Mouse (Mus musculus) left cerebral cortex, postnatal 4 days (tissue): ENCODE measurements around the gene Pea15a. TPM values are rescaled to one million over a fixed set of nuclear protein-coding genes. Genes with fewer than 3 reads are reported as not detected.
"Not testable (repeated sequence)": the region's sequence is repeated elsewhere in the genome, so short reads cannot be mapped to it uniquely, and the experiment has no call there.

Experiments used
- DNase-seq: peaks from one replicate; pipeline ENCODE4 v3.0.0-alpha.2; 2022
- intact Hi-C: fragments of 180-260 bp; cut with DNase I; formaldehyde crosslinking; loops from one replicate; pipeline ENCODE4 v1.15.1; 2025
- total RNA-seq, 2 experiments: library from RNA; stranded (reverse); gene quantifications; 2 replicates each; pipeline ENCODE4 v1.2.3; 2021

Pea15a gene
- 100 to 1,000 TPM; 314 to 321 TPM for total RNA-seq

DNA sequence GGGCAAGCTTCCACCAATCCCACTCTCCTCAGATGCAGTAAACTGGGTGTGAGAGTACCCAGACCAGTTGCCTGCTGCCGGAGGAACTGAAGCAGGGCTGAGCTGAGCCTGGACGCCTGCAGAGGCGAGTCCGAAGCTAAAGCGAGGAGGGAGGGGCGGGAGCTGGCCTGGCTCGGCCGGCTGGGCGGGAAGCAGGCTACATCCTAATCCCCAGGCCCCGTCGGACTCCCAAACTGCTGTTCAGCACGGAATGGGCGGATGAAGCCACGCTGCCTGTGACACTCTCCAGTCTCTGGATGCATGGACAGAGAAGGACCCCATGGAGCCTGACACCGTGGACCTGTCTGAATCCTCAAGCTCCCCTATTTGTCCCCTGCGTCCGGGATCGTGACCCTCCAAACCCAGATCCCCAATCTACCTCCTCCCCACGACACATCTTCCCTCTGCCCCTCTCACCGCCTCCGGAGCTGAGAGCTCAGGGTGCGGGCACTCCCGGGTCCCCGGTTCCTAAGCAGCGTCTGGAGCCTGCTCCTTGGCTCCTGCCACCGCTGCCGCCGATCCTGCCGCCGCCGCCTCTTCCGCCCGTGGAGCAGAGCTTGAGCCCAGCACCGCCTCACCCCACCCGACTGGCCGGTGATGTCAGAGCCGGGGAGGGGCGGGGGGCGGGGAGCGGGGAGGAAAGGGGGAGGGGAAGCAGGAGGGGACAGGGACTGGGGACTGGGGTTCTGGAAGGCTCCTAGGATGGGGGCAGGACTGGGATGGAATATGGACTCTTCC lies at the start of gene Pea15a:
Gene Pea15a (minus strand): TSS at position 664 of the 777 bp plus-strand sequence.
- intact Hi-C loops, result loop anchor here (5.0 kb wide), 1 partner anchor 101 kb away; no protein-coding TSS in a partner anchor

DNA sequence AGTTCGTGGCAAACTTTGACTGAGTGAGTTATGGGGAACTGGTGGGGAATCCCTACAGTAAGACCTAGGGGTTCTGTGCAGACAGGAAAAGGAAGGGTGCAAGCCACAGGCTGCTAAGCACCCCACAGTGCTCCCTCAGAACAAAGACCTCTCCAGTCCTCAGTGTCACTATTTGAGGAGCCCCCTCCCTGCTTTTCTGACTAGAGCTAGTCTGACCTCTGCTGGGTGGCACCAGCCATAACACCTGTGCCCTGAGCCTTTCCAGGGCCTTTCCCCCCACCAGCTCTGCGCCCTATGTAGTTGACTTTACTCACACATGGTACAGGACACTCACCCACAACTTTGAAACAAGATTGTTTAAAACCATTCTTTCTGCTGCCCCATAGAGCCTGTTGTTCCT lies 41.1 kb upstream of the Pea15a start:
- intact Hi-C loops, result no loop called here

More for the DNA sequence above, at the start of gene Pea15a:
- peak; percentile 90 for DNase-seq

DNA sequence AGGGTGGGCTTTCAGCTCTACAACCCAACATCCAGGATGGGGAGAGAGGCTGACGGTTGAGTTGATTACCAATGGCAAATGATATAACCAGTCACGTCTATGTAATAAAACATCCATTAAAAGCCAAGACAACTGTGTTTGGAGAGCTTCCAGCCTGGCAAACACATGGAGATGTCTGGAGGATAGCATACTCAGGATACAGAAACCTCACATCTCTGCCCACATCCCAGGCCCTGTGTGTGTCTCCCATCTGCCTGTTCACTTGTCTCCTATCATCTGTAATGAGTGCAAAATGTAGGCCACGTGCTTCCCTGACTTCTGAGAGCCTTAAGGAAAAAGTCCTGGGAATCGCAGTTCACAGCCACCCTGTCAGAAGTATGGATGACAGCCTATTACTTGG lies 40.6 kb upstream of the Pea15a start:
- no peak for DNase-seq
- intact Hi-C loops, result no loop called here

More for the DNA sequence above, 41.1 kb upstream of the Pea15a start:
- peak; percentile 44 for DNase-seq

DNA sequence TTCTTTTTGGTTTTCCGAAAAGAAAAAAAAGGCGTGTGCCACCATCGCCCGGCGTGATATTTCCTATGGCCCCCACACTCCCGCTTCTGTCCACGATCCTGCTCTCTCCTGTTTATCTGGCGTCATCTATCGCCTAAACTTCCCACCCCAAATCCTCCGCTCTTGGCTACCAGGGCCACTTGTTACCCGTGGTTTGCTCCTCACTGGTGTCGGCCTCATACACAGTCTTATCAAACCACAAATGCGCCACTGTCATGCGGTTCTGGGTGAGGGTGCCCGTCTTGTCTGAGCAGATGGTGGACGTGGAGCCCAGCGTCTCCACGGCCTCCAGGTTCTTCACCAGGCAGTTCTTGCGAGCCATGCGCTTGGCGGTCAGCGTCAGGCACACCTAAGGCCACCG lies 38.0 kb upstream of the Pea15a start:
- intact Hi-C loops, DNase-seq: not testable (repeated sequence)

DNA sequence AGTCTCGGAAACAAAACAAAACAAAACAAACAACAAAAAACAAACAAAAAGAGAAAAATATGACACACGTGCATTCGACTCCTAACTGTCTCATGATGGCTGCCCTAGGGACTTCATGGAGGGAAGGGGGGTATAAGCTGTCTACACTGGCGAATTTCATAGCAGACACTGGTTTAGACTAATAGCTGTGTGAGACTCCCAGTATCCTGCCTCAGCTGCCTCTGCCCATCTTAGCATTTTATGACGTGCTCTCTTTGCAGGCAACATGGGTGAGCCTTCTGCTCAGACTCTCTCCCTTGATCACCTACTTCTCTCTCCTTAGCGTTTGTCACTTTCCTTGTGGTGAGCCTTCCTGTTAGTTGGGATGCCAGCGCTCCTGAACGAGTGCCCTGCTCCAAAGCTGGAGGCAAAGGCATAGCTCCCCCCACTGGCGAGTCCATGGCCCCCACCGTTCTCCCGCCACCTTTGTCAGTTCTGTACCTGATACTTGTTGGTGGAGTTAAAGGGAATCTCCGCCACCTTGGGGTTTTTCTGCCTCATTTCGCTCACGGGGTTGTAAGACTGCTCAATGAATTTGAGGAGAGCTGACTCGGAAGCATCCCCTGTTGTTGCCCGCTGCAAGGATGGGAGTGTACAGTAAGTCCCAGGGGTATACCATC lies 37.1 kb upstream of the Pea15a start:
- DNase-seq, result peak; percentile 24
- intact Hi-C loops, result no loop called here

DNA sequence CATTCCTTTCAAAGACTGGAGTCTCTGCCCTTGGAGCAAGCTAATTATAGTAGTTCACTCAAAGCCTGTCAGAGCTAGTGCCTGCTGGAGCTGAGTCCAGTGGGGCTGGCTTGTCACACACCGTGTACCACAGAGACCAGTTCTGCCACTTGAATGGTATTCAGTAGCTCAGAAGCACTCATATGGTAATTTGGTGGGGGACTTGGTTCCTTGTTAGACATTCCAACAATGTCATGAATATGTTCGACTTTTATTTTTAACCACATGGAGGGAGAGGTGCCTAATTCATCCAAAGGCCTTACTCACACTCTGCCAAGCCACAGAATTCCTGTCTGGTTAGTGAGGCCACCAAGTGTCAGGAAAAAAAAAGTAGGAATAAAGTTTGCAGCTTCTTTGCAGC lies 35.8 kb upstream of the Pea15a start:
- no peak for DNase-seq

DNA sequence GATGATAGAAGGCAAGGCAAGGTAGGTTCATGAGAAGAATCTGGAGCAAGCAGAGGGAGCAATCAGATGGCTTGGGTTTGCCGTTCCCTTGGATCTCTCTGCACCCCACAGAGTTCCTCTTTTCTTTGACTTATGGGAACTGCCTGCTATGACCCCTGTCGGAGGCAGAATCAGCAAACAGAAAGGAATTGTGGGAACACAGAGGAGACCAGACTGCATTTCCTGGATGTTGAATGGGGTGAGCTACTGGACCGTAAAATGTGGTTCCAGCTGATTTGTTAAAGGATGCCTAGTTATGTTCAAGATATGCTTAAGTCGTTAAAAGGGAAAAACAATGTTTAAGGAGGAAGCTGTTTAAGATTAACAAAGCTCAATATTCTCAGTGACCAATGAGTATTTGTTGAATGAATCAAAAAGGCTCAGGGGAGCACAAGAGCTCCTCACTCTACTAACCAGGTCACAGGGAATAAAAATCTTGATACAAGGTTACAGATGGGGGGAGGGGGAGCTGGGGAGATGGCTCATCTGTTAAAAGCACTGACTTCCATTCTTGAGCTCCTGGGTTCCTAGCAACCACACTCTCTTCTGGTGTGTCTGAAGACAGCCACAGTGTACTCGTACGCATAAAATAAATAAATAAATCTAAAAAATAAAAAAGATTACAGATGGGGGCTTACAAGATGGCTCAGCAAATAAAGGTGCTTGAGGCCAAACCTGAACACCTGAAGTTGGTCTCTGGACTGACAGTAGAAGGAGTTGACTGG lies 34.5 kb upstream of the Pea15a start:
- intact Hi-C loops, result no loop called here
- no peak for DNase-seq

More for the DNA sequence above, 35.8 kb upstream of the Pea15a start:
- intact Hi-C loops, result no loop called here

DNA sequence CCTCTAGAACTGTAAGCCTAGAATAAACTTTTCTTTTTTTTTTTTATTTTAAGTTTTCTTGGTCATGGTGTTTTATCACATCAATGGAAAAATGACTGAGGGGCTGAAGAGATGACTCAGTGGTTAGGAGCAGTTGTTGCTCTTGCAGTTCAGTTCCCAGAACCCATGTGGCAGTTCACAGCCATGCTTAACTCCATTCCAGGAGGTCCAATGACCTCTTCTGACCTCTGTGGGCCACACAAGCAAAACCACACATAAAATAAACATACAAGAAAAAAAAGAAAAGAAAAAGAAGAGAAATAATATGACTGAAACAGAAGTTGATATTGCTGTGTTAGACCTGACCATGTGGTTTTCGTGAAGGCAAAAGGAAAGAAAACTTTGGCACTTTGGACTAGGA lies 22.6 kb upstream of the Pea15a start:
- intact Hi-C loops, result no loop called here
- DNase-seq, result no peak

DNA sequence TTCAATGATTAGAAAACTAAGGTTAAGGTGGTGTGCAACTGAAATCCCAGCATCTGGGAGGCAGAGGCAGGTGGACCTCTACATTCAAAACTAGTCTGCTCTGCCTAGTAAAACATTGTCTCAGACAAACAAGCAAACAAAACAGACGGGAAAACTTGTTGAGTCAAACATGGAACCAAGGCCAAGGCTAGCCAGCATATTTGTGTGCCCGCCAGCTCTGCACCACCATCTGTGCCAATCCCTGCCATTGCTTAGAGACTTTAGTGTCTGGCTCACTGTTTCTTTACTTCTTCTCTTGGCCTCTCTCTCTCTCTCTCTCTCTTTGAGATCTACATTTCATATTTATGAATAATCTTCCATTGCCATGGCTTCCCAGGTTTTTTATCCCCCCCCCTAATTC lies 21.6 kb upstream of the Pea15a start:
- DNase-seq, result no peak
- intact Hi-C loops, result no loop called here

DNA sequence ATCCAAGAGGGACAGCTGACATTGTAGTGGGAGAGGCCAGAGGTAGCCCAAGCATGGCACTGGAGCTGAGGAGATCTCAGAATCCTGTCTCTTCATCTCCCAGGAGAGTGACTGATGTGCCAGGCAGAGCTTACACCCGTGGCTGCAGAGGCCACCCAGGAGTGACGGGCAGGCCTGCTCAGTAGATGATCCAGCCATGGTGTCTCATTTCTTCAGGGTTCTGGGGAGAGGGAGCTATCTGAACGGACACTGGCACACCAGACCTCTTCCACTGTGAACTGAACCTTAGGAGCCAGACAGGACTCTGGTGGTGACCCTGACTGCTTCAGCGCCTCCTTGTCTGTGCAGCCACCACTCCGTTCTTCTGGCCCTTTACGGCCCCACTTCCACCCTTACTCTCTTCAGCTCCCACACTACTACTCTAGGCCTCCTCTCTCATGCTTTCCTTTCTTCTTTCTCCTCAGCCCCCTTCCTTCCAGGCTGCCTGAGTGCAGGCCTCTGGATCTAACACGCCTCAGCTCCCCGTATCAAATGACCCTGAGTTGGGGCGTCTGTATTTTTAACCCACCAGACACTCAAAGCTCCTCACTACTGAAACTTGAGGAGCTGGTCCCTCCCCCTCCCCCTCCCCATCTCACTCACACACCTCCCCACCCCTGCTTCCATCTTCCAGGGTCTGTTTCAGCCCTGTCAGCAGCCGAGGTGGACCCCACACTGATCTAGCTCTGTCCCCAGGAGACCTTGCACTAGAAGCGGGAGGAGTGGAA lies 14.9 kb upstream of the Pea15a start:
- DNase-seq, result no peak
- intact Hi-C loops, result no loop called here

DNA sequence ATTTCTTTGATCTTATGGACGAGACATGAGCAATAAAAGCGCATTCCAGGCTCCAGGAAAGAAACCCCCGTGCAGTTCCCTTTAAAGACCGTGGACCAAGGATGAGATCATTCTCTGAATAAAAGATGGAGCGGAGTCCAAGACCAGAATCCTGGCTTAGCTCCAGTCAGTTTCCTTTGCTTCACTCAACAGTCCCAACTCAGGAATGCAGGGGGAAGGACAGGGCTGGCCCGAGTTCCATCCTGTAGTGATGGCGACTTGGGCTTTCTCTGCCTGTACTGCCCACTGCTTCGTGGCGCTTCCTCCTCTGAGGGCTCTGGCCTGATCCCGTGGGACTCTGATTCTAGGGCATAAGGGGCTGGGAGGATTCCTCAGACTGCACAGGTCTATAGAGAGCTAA lies 13.8 kb upstream of the Pea15a start:
- intact Hi-C loops, result no loop called here
- no peak for DNase-seq

DNA sequence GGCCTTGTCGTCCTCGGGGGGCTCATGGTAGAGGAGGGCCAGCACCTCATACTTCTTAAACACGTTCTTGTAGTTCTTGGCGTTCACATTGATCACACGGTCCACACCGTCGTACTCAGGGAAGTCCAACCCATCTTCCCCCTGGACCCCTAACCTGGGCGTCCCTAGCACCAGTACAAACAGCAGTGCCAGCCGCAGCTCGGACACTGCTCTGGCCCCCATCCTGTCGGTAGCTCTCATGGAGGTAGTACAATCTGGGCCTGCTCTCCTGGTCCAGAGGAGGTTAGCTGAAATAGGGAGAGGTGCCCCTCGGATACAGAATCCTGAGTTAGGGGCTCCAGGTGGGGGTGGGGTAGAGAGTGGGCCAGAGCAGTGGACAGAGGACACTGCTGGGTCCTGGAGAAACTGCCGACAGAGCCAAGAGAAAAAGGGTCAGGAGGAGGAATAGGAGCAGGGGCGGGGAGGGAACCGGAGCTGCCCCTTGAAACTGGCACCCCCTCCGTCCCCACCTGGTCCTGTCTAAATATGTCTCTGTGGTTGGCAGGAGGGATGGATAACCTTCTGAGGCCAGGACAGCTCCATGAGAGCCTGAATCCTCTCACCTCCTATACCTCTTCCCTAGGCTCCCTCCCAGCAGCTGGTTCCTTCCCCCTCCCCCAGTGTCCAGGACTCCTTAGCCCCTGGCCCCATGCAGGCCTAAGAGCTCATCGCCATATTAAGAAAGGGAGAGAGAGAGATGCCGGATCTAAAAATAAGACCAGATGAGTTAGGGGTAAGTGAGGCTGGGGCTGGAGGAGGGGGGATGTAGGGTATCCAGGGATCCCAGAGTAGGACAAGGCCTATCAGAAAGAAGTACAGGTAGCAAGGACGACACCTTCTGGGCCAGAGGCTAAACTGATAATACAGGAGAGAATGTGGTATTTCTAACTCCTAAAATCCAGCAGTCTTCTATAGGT lies 13.1 kb upstream of the Pea15a start, which contains the start of gene Casq1:
Gene Casq1 (minus strand): TSS at position 418 of the 956 bp plus-strand sequence.
- intact Hi-C loops, result no loop called here
- DNase-seq, result no peak

DNA sequence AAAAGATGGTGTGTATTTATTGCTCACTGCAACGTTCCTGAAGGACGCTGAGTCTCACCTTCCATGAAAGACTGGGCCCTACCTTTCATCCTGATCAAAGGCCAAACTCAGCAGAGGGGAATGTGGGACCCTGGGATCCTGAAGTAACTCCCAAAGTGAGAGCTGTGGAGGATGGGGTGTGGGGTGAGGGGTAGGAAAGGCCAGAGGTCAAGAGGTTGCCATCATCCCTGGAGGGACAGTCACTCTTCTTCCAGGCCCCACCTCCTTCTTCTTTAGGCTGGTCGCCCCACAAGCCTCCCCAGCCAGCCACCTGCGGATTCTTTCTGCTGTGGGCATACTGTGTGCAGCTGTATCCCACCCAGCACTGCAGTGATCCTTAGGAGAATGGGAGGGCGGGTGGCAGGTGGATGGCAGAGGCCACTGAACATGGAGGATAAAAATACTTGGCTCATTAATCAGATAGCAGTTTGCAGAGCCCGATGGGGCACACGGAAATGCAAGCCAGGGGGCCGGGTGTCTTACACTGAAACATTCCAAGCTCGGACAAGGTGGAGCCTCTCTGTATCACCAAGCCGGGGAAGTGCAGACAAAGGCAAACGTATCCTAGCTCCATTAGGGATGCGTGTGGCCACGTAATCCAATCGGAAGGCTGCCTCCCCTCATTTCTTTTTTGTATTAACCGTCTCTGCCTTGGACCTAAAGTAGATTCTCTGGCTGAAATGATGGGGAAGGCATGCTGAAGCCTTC lies 11.7 kb upstream of the Pea15a start:
- intact Hi-C loops, result no loop called here
- no peak for DNase-seq

DNA sequence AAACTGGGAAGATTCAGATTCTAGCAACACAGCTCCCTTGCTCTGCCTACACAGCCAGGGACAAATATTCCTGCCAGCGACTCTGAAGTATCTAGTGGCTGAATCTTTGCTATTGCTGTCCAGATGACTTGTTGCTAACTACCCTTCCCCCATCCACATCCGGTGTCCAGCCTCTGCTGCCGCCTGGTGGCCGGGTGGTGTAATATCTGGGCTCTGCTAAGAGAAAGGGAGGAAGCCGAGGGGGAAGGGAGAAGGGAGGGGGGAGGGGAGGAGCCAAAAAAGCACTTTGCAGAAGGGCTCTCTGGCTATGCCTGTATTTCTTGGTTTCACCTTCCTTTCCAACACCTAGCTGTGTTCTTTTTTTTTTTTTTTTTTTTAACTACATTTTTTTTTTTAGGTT lies 10.5 kb upstream of the Pea15a start:
- intact Hi-C loops, result no loop called here
- DNase-seq, result peak; percentile 93

DNA sequence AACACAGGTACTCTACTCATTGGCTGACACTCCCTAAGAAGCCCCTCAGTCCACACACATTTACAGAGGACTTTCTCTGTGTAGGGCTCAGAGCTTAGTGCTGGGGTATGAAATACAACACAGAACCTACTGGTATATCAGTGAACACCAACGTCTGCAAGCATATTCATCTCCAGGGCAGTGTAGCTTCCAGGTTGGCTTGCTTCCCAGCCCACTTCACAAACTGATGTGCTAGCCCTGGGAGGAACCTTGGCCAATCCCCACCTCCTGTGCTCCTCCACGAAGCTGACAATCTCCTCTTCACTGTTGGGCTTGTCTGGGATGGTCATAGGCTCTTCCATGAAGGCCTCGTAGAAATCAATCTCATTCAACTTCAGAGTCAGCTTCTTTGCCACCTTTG lies 8.1 kb upstream of the Pea15a start:
- intact Hi-C loops, result no loop called here
- DNase-seq, result no peak

DNA sequence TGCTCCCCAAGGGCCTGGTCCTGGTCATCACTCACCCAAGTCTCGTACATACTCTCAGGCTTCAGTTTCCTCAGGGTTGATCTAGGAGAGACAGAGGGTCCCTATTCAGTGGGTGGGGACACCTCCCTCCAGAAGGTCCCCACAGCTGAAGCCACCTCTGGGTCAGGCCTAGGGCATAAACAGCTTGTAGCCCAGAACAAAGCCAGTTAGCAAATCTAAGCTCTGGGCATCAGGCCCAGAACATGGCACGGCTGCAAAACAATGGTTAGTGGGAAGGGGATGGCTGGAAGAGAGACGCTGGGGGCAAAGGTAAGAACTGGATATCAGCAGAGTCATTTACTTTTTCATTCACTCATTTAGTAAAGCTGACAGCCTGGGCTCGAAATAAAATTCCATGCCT lies 7.2 kb upstream of the Pea15a start:
- intact Hi-C loops, result no loop called here
- no peak for DNase-seq

DNA sequence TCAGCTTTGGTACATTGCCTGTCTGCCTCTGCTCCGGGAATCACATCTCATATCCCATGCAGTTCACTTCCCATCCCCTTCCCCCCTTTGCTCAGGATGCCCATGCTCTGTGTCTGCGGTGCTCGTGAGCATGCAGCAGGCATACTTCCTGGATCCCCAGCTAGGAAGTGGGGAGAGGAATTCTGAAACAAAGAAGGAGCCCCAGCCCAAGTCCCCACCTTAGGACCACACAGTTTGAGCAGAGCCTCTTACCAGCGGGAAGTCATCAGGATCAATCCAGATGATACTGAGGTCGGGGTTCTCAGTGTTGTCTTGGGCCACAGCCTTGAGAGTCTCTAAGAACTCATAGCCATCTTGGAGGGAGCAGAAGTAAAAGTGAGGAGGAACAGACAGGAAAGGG lies 6.2 kb upstream of the Pea15a start:
- no peak for DNase-seq
- intact Hi-C loops, result no loop called here

DNA sequence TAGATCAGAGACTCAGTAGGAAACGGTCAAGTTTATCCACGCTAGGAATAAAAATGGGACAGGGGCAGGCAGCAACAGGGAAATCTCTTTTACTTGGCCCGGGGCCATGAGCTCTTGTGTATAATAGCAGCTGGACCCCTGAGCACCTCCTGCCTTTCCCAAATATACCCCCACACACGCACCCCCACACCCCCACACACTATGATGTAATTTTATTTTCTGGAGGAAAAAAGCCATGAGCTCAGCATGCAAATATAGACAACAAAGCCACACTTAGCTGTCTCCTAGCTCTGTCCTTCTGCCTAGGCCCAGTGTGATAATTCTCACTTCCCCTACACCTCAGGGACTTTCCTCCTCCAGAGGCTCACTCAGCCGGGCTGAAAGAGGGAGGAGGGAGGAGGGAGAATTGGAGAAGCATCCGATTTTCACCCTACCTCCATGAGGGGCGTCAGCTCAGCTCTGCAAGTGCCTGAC lies 544 bp upstream of the Pea15a start:
- intact Hi-C loops, result loop anchor here (5.0 kb wide), 1 partner anchor 100 kb away; no protein-coding TSS in a partner anchor
- DNase-seq, result peak; percentile 53

DNA sequence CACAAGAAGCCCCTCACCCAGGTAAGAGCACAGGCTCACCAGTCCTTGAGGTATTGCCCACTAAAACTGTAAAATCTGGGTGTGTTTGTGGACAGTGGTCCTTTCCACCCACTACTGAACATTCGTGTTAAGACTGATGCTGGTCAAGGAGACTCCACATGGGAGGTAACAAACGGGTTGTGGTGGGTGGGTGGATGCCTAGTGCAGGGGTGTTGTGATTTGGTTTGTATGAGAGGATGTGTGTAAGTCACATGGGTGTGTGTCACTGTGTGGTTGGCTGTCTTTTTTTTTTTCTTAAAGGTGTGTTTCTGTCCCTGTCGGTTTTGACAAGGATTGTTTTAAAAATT lies 890 bp downstream of the Pea15a start:
- intact Hi-C loops, result loop anchor here (5.0 kb wide), 1 partner anchor 102 kb away; no protein-coding TSS in a partner anchor
- DNase-seq, result no peak
